Mouse (Mus musculus): Measurements from ENCODE around the gene Tcf20. TPM values are rescaled to one million over a fixed set of nuclear protein-coding genes. Genes with fewer than 3 reads are reported as not detected.
A peak's percentile ranks its signal among the peaks of the same experiment; 100 is the strongest.

Tcf20 gene
- polyA plus RNA-seq, 1 experiment from 2014 or later = 6.9 TPM

DNA sequence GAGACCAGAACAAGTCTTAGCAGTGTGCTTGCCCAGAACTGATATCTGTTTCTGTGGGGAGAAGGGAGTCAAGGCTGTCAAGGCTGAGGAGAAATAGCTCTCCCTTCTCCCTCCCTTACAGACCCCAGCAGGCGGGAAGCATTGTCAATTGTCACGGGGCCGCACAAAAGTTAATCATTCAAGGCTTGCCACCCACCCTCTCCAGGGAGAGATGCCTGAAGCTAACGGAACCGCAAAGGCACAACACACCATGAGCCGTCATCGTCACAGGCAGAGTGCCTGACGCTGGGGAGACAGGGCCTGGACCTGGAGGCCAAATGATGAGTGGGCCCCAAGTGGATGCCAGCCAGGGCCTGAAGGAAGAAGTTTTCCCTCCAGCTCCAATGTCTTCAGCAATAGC lies 22.8 kb upstream of the Tcf20 start:
- Histone ChIP-seq H3K4me3 (no peak overlapping the region), H3K27me3 (ENCODE audit: insufficient read depth, poor library complexity, severe bottlenecking) (peaks cover 88% of the 10 kb centered on the region), H3K4me1 (replicated peaks) (peaks cover 33% of the 10 kb centered on the region), H3K27ac (no peak overlapping the region), H3K9me3 (no peaks in the 10 kb centered on the region), H3K36me3 (no peaks in the 10 kb centered on the region)
- DNase-seq (ENCODE audit: low spot score) = no peak
- 9% methylated on average over 8 of the region's 8 CpGs for WGBS

GRCm38 (mm10) chr15:83009532-83009931 lies 21.9 kb upstream of the Tcf20 start:
- H3K27ac ChIP-seq = no peak overlapping the region
- no peaks in the 10 kb centered on the region for H3K9me3 ChIP-seq
- no peak for DNase-seq (ENCODE audit: low spot score)
- WGBS = 88% methylated on average over 6 of the region's 6 CpGs
- H3K4me3 ChIP-seq = no peak overlapping the region
- H3K36me3 ChIP-seq = no peaks in the 10 kb centered on the region
- peaks cover 33% of the 10 kb centered on the region for H3K4me1 ChIP-seq (replicated peaks)
- H3K27me3 ChIP-seq (ENCODE audit: insufficient read depth, poor library complexity, severe bottlenecking) = peaks cover 82% of the 10 kb centered on the region

DNA sequence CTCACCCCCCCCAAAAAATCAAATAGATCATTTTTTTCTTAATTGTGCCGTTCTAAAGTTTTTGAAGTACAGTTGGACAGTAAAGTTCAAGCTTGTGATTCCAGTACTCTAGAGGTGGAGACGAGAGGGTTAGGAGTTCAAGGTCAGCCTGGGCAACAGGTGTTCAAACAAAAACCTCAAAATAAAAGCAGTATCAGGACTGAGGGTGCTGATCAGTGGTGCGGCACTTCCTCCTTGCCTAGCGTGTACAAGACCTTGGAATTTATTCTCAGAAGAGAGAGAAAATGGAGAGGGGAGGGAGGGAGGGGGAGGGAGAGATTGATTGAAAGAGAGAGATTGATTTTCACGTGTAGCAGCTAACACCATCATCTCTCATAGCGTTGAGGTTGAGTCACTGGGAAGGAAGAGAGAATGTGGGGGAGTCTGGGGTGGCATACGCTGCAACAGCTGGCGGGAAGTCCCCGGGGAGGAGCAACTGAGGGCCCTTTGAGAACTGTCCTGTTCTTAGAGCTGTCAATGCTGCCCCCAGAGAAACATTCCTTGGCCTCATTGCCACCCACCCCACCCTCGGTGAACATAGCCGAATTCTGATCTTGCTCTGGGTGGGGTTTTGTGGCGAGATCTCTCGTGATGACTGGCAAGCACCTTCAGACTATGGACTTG lies 21.2 kb upstream of the Tcf20 start:
- Histone ChIP-seq H3K9me3 (no peaks in the 10 kb centered on the region), H3K36me3 (no peaks in the 10 kb centered on the region), H3K27me3 (ENCODE audit: insufficient read depth, poor library complexity, severe bottlenecking) (peaks cover 79% of the 10 kb centered on the region), H3K27ac (no peak overlapping the region), H3K4me3 (no peak overlapping the region), H3K4me1 (replicated peaks) (peaks cover 33% of the 10 kb centered on the region)
- 77% methylated on average over 13 of the region's 13 CpGs for WGBS
- DNase-seq (ENCODE audit: low spot score) = no peak

- Histone ChIP-seq H3K27ac (no peak overlapping the region), H3K4me1 (replicated peaks) (peaks cover 45% of the 10 kb centered on the region), H3K36me3 (no peaks in the 10 kb centered on the region), H3K27me3 (ENCODE audit: insufficient read depth, poor library complexity, severe bottlenecking) (peaks cover 78% of the 10 kb centered on the region), H3K9me3 (no peaks in the 10 kb centered on the region), H3K4me3 (no peak overlapping the region)
- 53% methylated on average over 15 of the region's 15 CpGs for WGBS
- DNase-seq (ENCODE audit: low spot score) = no peak
Measured at GRCm38 (mm10) chr15:83007346-83007920, 19.8 kb upstream of the Tcf20 start.

DNA sequence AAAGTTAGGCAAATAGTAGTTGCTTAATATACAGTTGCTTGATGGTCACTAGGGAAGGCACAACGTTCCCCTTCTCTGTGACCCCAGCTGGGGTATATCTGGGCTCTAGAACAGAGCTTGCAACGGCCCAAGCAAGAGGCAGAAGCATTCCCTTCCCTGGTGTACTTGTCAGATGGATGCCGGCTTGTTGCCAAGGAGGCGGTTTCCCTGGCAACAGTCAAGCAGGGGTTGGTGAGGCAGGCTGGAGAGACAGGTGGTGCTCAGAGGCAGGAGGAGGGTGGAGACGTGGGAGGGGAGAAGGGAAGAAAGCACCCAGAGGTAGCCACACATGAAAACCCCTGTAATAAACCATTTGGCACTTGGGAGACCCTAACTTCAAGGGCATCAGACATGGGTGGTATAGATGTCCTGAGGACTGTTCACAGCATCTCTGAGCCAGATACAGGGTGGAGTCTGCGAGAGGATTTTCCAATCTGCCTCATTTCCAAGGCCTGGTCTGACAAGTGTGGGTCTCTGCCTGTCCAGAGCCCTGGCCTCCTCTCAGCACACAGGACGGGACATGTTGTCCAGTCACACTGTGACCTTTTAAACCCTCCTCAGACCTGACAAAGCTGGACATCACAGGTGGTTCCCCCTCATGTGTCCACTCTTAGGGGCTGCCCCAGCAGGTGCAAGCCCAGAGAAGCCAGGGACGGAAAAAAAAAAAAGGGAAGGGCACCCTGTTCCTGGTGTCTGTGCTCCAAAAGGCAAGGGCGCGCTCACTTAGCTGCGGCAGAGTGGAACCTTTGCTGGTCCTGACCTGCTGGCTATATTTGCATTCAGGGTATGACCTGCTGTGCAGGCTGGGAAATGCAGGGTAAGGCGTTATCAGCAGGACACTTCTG lies 15.2 kb upstream of the Tcf20 start:
- H3K9me3 ChIP-seq = no peaks in the 10 kb centered on the region
- H3K4me1 ChIP-seq (replicated peaks) = peaks cover 39% of the 10 kb centered on the region
- H3K36me3 ChIP-seq = no peaks in the 10 kb centered on the region
- H3K27ac ChIP-seq = peak overlapping the region; percentile 72
- 38% methylated on average over 12 of the region's 12 CpGs for WGBS
- peak; percentile 77 for DNase-seq (ENCODE audit: low spot score)
- H3K4me3 ChIP-seq = no peak overlapping the region
- peaks cover 82% of the 10 kb centered on the region for H3K27me3 ChIP-seq (ENCODE audit: insufficient read depth, poor library complexity, severe bottlenecking)

- DNase-seq (ENCODE audit: low spot score) = no peak
- H3K27me3 ChIP-seq (ENCODE audit: insufficient read depth, poor library complexity, severe bottlenecking) = peaks cover 84% of the 10 kb centered on the region
- no peaks in the 10 kb centered on the region for H3K9me3 ChIP-seq
- H3K36me3 ChIP-seq = no peaks in the 10 kb centered on the region
- H3K27ac ChIP-seq = no peak overlapping the region
- no peak overlapping the region for H3K4me3 ChIP-seq
- WGBS = 81% methylated on average over 6 of the region's 6 CpGs
- H3K4me1 ChIP-seq (replicated peaks) = peaks cover 67% of the 10 kb centered on the region
Measured at GRCm38 (mm10) chr15:82998811-82999221, 11.1 kb upstream of the Tcf20 start.

GRCm38 (mm10) chr15:82996431-82996830 lies 8.8 kb upstream of the Tcf20 start:
- H3K4me3 ChIP-seq = no peak overlapping the region
- H3K9me3 ChIP-seq = no peaks in the 10 kb centered on the region
- DNase-seq (ENCODE audit: low spot score) = no peak
- H3K27me3 ChIP-seq (ENCODE audit: insufficient read depth, poor library complexity, severe bottlenecking) = peaks cover 76% of the 10 kb centered on the region
- H3K36me3 ChIP-seq = no peaks in the 10 kb centered on the region
- peaks cover 60% of the 10 kb centered on the region for H3K4me1 ChIP-seq (replicated peaks)
- H3K27ac ChIP-seq = no peak overlapping the region

DNA sequence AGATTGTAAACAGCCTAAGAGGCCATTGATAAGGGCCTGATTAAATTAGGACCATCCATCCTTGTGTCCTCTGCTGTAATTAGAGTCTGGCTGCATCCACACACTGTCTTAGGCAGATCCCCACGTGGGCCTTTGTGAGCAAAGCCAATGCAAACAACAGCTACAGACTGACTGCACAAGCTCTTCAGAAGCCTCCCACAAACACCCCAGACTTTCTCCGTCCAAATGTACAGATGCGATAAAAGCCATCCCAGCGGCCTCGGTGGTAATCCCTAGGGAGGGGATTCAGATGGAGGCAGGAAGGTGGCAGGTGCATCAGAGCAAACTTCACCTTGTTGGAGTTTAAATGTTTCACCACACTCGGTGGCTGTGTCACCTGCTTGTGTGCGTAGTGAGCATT lies 7.6 kb upstream of the Tcf20 start:
- Histone ChIP-seq H3K27me3 (ENCODE audit: insufficient read depth, poor library complexity, severe bottlenecking) (peaks cover 75% of the 10 kb centered on the region), H3K4me1 (replicated peaks) (peaks cover 60% of the 10 kb centered on the region), H3K36me3 (no peaks in the 10 kb centered on the region), H3K4me3 (no peak overlapping the region), H3K9me3 (no peaks in the 10 kb centered on the region), H3K27ac (no peak overlapping the region)
- 68% methylated on average over 7 of the region's 7 CpGs for WGBS
- no peak for DNase-seq (ENCODE audit: low spot score)

GRCm38 (mm10) chr15:82992911-82993310 lies 5.2 kb upstream of the Tcf20 start:
- peaks cover 76% of the 10 kb centered on the region for H3K27me3 ChIP-seq (ENCODE audit: insufficient read depth, poor library complexity, severe bottlenecking)
- H3K4me3 ChIP-seq = no peak overlapping the region
- peaks cover 62% of the 10 kb centered on the region for H3K4me1 ChIP-seq (replicated peaks)
- no peak for DNase-seq (ENCODE audit: low spot score)
- 61% methylated on average over 9 of the region's 9 CpGs for WGBS
- no peaks in the 10 kb centered on the region for H3K9me3 ChIP-seq
- no peak overlapping the region for H3K27ac ChIP-seq
- H3K36me3 ChIP-seq = no peaks in the 10 kb centered on the region

DNA sequence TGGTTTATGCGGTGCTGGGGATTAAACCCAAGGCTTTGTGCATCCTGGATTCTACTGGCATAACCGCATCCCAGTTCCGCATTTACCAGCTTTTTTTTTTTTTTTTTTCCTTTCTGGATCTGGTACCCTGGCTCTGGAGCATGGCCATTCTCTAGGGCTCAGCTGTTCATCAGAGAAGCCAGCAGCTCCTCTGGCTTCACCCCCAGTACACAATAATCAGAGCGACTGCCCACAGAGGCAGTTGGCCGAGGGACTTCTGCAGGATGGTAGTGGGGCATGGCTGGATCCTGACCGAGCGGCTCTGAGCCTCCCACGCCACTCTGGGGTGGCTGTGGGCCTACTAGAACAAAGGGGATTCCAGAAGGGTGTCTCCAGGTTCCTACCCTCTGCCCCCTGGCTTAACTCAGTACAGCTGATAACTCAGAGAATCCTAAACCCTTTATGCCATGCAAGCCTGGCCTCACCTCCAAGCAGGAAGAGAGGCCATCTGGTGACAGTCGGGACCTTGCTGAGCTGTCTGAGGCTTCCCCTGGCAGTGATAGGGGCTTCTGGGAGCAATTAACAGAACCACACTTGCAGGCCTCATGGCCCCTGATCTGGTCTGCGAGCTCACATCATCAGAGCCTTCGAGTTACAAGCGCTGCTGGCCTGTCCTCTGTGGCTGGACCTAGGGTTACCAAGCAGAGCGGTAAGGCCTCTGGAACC lies 4.6 kb upstream of the Tcf20 start:
- no peaks in the 10 kb centered on the region for H3K9me3 ChIP-seq
- no peak overlapping the region for H3K4me3 ChIP-seq
- H3K36me3 ChIP-seq = no peaks in the 10 kb centered on the region
- H3K27ac ChIP-seq = peak overlapping the region; percentile 42
- H3K4me1 ChIP-seq (replicated peaks) = peaks cover 61% of the 10 kb centered on the region
- no peak for DNase-seq (ENCODE audit: low spot score)
- WGBS = 64% methylated on average over 13 of the region's 13 CpGs
- peaks cover 74% of the 10 kb centered on the region for H3K27me3 ChIP-seq (ENCODE audit: insufficient read depth, poor library complexity, severe bottlenecking)

DNA sequence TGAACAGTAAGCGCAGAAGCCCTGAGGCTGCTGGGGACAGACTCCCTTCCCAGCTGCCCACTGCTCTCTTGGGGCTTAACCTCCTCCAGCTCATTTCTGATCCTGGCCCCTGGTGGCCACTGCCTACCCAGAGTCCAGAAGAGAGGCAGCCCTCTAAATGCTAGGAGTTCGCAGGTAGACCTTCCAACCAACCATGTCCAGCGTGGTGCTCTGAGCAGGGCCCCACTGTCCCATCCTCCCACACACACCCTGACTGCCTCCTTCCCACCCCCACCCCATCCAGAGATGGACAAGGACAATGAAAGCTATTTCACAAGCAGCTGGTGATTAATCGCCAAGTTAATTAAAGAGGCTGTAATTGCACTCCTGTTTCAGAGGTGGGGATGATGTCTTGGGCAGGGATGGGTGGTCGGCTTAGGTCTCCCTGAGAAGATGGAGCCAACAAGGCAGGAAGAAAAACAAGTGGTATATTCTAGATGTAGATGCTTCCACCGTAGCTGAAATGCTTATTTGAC lies 1.6 kb upstream of the Tcf20 start:
- Histone ChIP-seq H3K27me3 (ENCODE audit: insufficient read depth, poor library complexity, severe bottlenecking) (peaks cover 83% of the 10 kb centered on the region), H3K4me1 (replicated peaks) (peaks cover 56% of the 10 kb centered on the region), H3K36me3 (no peaks in the 10 kb centered on the region), H3K4me3 (no peak overlapping the region), H3K27ac (peak overlapping the region; percentile 64), H3K9me3 (no peaks in the 10 kb centered on the region)
- WGBS = 80% methylated on average over 6 of the region's 6 CpGs
- DNase-seq (ENCODE audit: low spot score) = no peak

DNA sequence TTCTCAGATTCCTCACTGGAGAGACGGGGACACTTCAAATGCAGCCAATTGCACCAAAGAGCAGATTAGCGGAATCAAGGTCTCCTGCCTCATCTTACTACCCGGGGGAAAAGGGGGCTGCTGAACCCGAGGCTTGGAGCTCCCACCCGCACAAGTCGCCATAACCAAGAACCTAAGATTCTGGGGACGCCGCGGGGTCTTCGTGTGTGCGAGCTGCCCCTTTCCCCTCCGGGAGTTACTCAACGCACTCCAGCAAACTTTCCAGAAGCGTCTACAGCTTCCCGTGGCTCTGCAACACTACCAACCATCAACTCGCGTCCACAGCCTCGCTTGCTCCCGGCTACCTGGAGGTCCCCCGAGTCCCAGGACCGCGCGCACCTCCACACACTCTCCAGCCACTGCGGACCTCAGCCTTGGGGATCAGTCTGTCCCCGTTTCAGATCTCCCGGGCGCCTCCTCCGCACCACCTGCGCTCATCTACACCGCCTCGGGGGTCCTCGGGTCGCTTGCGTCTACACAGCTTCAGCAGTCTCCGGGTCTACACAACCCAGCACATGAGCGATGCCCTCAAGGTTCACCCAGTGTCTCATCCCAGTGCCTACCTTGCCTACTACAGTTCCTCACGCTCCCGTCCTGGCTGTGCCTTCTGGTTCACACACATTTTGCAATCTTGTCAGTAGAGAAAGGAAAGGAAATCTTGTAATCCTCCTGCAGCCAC lies 499 bp downstream of the Tcf20 start:
- H3K27ac ChIP-seq = peak overlapping the region; percentile 68
- under 1% methylated on average over 38 of the region's 38 CpGs for WGBS
- H3K9me3 ChIP-seq = no peaks in the 10 kb centered on the region
- H3K4me3 ChIP-seq = peak overlapping the region; percentile 59
- peak; percentile 57 for DNase-seq (ENCODE audit: low spot score)
- H3K36me3 ChIP-seq = no peaks in the 10 kb centered on the region
- peaks cover 91% of the 10 kb centered on the region for H3K27me3 ChIP-seq (ENCODE audit: insufficient read depth, poor library complexity, severe bottlenecking)
- peaks cover 69% of the 10 kb centered on the region for H3K4me1 ChIP-seq (replicated peaks)

Measured in hindbrain, embryonic 10.5 days (tissue).